Mouse (Mus musculus) liver, embryonic 14.5 days (tissue): ENCODE measurements at regions not wholly inside any gene's neighbourhood (a gene's known extent, or its start where the extent isn't known, plus 50 kb on each side); places are given as distances from the start of the nearest gene placed in this dataset.

Source experiments
- ATAC-seq: fragments of 200-750 bp; cut with Nextera tagmentation; 2 replicates; pipeline ENCODE4 v1.8.0; 2017; ENCODE audit warnings: moderate number of reproducible peaks, mild to moderate bottlenecking, moderate library complexity; ENCODE audit not compliant: insufficient read depth
- DNase-seq, 3 experiments: peaks; one replicate each; pipeline ENCODE4 v3.0.0-alpha.2; 2012 to 2013; ENCODE audit warnings: low read depth in 3 of 3, low spot score in 3 of 3
- H3K27ac ChIP-seq: fragments of 300-500 bp; sonication (generic); 2 replicates; pipeline ENCODE4 v1.5.1; 2014; ENCODE audit warnings: moderate library complexity, mild to moderate bottlenecking, control low read depth, inconsistent platforms
- H3K27me3 ChIP-seq: fragments of 300-500 bp; sonication (generic); 2 replicates; pipeline ENCODE4 v1.6.1; 2014; ENCODE audit warnings: mild to moderate bottlenecking, low read length, moderate library complexity; ENCODE audit not compliant: control insufficient read depth, insufficient read depth
- H3K36me3 ChIP-seq: fragments of 300-500 bp; sonication (generic); replicated peaks from 2 replicates; pipeline ENCODE4 v1.6.1; 2014; ENCODE audit warnings: low read depth; ENCODE audit not compliant: control insufficient read depth, insufficient read depth
- H3K4me1 ChIP-seq, 2 experiments: fragments of 200-500 bp in 1 of 2; fragments of 300-500 bp in 1 of 2; sonication (generic) in 1 of 2; replicated peaks; 2 replicates each; pipeline ENCODE4 v1.6.1; 2012 to 2014; ENCODE audit warnings: antibody characterized with exemption in 1 of 2, inconsistent platforms in 1 of 2, low read length in 1 of 2; ENCODE audit not compliant: control insufficient read depth in 2 of 2, insufficient read depth in 2 of 2
- H3K4me2 ChIP-seq: fragments of 300-500 bp; sonication (generic); 2 replicates; pipeline ENCODE4 v1.6.1; 2014; ENCODE audit warnings: low read depth, mild to moderate bottlenecking, control low read depth, moderate library complexity
- H3K4me3 ChIP-seq, 2 experiments: fragments of 200-500 bp in 1 of 2; fragments of 300-500 bp in 1 of 2; sonication (generic) in 1 of 2; 2 replicates each; pipeline ENCODE4 v1.5.1; 2012 to 2014; ENCODE audit warnings: low read depth in 2 of 2, low read length in 2 of 2, mild to moderate bottlenecking in 2 of 2, control low read depth in 1 of 2, inconsistent platforms in 1 of 2, moderate library complexity in 1 of 2; ENCODE audit not compliant: insufficient read depth in 1 of 2
- H3K9ac ChIP-seq: fragments of 300-500 bp; sonication (generic); replicated peaks from 2 replicates; pipeline ENCODE4 v1.6.1; 2014; ENCODE audit warnings: mild to moderate bottlenecking, control low read depth, moderate library complexity
- H3K9me3 ChIP-seq: fragments of 300-500 bp; sonication (generic); 2 replicates; pipeline ENCODE4 v1.6.1; 2016; ENCODE audit warnings: low read length, mixed read lengths; ENCODE audit not compliant: control insufficient read depth
- CTCF ChIP-seq: IDR thresholded peaks from 2 replicates; pipeline ENCODE4 v1.5.1; 2016; ENCODE audit warnings: antibody characterized with exemption, low read depth, control low read depth
- EP300 ChIP-seq: IDR thresholded peaks from 2 replicates; pipeline ENCODE4 v1.6.1; 2016; ENCODE audit warnings: antibody characterized with exemption, low read depth
- WGBS: fragments of 180-500 bp; shearing (Covaris S2); extraction: QIAGEN DNeasy Blood & Tissue Kit; methylation state at CpG from one replicate; pipeline ENCODE4 v1.1.7; 2014; ENCODE audit not compliant: insufficient replicate concordance; 5-methylcytosine and 5-hydroxymethylcytosine counted together

DNA sequence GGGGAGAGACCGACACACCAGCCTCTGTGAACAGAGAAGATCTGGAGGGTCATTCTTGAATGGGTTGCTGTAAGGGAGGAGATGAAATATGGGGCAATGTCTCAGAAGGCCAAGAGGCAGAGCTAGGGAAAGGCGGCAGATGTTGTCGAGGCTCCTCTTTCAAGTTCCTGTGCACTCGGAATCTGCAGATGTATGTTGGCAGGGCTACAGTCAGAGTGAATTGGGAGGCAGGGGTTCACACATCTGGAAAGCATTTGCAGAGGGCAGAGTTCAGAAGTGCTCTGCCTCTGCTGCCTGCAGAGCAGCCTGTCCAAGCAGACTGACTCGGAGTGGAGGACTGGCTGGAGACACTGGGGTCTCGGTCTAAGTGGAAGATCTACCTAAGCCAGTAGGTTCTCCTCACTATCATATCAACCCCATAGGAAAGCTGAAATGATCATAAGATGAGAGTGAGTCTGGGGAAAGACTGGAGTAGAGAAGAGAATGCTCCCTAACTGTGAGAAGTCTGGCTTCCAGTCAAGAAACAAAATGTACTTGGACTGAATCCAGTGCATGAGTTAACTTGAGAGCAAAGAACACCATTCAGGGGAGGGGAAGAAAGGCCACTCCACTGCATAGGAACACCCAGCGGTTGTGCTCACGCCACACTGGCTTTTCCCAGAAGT, 68.1 kb upstream of the Cd180 start:
- no peaks in the 10 kb centered on the region for H3K27me3 ChIP-seq
- no peak overlapping the region for H3K4me3 ChIP-seq
- H3K9ac ChIP-seq = no peak overlapping the region
- DNase-seq (no peak), ATAC-seq (no peak)
- 72% methylated on average over 8 of the region's 8 CpGs for WGBS
- no peaks in the 10 kb centered on the region for H3K36me3 ChIP-seq
- H3K27ac ChIP-seq = no peak overlapping the region
- TF ChIP-seq CTCF = no peak
- no peak for TF ChIP-seq EP300
- no peak overlapping the region for H3K4me2 ChIP-seq
- no peaks in the 10 kb centered on the region for H3K4me1 ChIP-seq
- no peaks in the 10 kb centered on the region for H3K9me3 ChIP-seq

DNA sequence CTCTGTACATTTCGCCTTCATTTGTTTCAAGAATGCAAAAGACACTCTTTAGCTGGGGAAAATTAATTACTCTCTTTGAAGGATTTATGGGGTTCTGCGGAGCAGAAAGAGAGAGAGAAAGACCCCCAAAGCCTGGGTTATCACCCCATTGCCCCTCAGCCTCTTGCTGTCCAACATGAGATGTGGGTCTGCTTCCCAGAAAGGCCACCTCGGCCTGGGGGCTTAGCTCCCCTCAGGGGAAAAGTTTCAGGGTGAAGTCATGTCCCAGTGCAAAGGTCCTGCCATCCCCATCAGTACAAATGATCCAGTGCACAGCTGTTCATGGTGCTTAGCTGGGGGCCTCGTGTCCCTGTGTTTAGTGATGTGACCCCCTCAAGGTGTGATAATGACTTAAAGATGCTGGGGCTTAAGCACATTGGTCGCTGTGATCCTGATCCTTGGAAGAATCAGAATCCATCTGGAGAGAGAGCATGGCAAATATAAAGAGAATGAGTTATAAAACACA, 67.5 kb upstream of the Cd180 start:
- DNase-seq (no peak), ATAC-seq (no peak)
- no peaks in the 10 kb centered on the region for H3K36me3 ChIP-seq
- no peaks in the 10 kb centered on the region for H3K27me3 ChIP-seq
- no peaks in the 10 kb centered on the region for H3K4me1 ChIP-seq
- 50% methylated on average over 5 of the region's 5 CpGs for WGBS
- no peak overlapping the region for H3K4me3 ChIP-seq
- TF ChIP-seq EP300 = no peak
- no peak overlapping the region for H3K4me2 ChIP-seq
- H3K9me3 ChIP-seq = no peaks in the 10 kb centered on the region
- no peak overlapping the region for H3K27ac ChIP-seq
- H3K9ac ChIP-seq = no peak overlapping the region

DNA sequence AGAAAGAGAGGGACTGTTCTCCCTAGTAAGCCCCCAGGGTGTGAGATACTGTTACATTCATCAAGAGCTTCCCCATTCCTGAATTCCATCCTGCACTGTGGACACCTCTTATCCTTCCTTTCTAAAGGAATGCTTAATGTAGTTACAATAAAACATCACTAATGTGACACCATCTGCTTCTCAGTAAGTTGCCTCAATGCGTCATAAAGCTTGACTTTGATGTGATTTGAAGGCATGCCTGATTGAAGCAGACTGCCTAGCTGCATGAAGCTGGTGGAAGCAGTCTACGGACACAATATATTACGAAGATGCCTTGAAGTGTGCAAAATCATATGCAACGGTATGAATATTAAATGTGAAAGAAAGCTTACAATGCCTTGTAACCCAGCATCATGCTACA, 65.6 kb upstream of the Cd180 start:
- Histone ChIP-seq H3K36me3 (no peaks in the 10 kb centered on the region), H3K9ac (no peak overlapping the region), H3K4me2 (no peak overlapping the region), H3K4me1 (no peaks in the 10 kb centered on the region), H3K9me3 (no peaks in the 10 kb centered on the region), H3K4me3 (no peak overlapping the region), H3K27ac (no peak overlapping the region), H3K27me3 (no peaks in the 10 kb centered on the region)
- 74% methylated on average over 4 of the region's 4 CpGs for WGBS
- ATAC-seq (no peak), DNase-seq (no peak)
- TF ChIP-seq CTCF = no peak
- TF ChIP-seq EP300 = no peak

DNA sequence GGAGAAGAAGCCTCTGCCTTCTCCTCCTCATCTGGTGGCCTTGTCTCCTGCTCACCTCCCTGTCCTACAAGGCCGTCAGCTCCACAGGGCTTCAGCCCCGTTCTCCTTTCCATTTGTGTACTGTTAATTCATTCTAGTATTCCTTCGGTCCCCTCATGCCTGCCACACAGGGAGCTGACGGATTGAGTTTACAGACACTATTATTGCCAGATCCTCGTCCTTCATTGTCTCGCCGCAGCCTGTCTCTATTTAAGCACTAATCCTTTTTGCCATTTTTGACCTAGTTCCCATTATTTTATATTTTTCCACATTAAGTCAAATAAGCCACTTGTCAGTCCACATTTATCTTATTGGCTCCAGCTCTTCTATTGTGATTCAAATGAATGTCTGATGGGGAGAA, 64.2 kb upstream of the Cd180 start:
- no peaks in the 10 kb centered on the region for H3K36me3 ChIP-seq
- no peak overlapping the region for H3K9ac ChIP-seq
- TF ChIP-seq CTCF = no peak
- TF ChIP-seq EP300 = no peak
- no peaks in the 10 kb centered on the region for H3K27me3 ChIP-seq
- no peaks in the 10 kb centered on the region for H3K9me3 ChIP-seq
- H3K4me1 ChIP-seq = no peaks in the 10 kb centered on the region
- ATAC-seq (no peak), DNase-seq (no peak)
- no peak overlapping the region for H3K4me3 ChIP-seq
- 69% methylated on average over 7 of the region's 7 CpGs for WGBS
- H3K4me2 ChIP-seq = no peak overlapping the region
- no peak overlapping the region for H3K27ac ChIP-seq

DNA sequence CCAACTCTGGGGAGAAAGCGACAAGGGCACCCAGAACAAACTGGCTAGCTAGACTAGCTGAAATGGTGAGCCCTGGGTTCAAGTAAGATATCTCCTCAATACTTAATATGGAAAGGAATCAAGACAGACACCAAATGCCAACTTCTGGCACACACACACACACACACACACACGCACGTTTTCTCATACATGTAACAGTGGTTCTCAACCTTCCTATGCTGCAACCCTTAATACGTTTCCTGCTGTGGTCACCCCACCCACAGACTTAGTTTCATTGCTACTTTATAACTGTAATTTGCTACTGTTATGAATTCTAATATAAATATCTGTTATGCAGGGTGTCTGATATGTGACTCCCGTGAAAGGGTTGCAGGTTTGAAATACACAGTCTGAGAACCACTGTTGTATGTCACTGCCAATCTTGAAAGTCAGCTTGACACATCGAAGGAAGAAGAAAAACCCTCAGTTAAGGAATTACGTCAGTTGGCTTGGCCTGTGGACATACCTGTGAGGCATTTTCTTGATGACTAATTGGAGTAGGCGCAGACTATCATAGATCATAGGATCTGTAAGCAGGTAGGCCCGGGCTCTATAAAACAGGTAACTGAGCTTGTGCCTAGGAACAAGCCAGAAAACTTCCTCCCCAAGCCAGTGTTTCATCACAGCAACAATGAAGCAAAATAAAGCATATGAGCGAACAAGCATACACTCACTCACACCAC, 59.0 kb upstream of the Cd180 start:
- ATAC-seq = no peak
- 68% methylated on average over 10 of the region's 10 CpGs for WGBS
- Histone ChIP-seq H3K9me3 (no peaks in the 10 kb centered on the region), H3K27ac (no peak overlapping the region), H3K36me3 (no peaks in the 10 kb centered on the region), H3K4me3 (no peak overlapping the region), H3K27me3 (no peaks in the 10 kb centered on the region), H3K4me2 (no peak overlapping the region), H3K9ac (no peak overlapping the region), H3K4me1 (no peaks in the 10 kb centered on the region)
- no peak for TF ChIP-seq CTCF
- no peak for TF ChIP-seq EP300
- no peak for DNase-seq
